19 mouse cellular contexts compared by ENCODE assay signal in genomic region chr13:108063374-108064134, GRCm38 (mm10). TPM values are rescaled to one million over a fixed set of nuclear protein-coding genes. Genes with fewer than 3 reads are reported as not detected.
DNase-seq lines count a peak whose midpoint lies in the region; ATAC-seq and TF ChIP-seq lines count a peak whose summit lies in the region.
"Had no signal": no experiment of that assay in that cellular context is flagged by ENCODE, and none has a peak within 500 bp of the region (broad histone marks: within the 10 kb centered on the region; RNA-seq: fewer than 3 reads in every experiment).

No protein-coding gene starts in this region.

- peak; percentile 75 for DNase-seq in heart, adult 11 months
- DNase-seq in neural tube, embryonic 11.5 days (ENCODE audit: low spot score): no peak
- peak; percentile 44 for DNase-seq in lung, postnatal 14 days
- no peak for DNase-seq in thymus, adult 2 months
- no peak for DNase-seq in gastrocnemius, postnatal 10 days
- DNase-seq: adrenal gland, postnatal 14 days; cerebellum, adult 11-12 months; cerebellum, postnatal 25 days; gastrocnemius, adult 2 months; heart, adult 18-20 months; kidney, adult 2 months; kidney, postnatal 36 days; right cerebral cortex, postnatal 14 days had no signal

- no peak overlapping the region for H3K27ac ChIP-seq in heart, embryonic 12.5 days (ENCODE audit: poor library complexity, severe bottlenecking)
- no peak overlapping the region for H3K27ac ChIP-seq in neural tube, embryonic 11.5 days (ENCODE audit: low read depth, low read length)
- no peak overlapping the region for H3K27ac ChIP-seq in neural tube, embryonic 15.5 days (replicated peaks)
- no peak overlapping the region for H3K27ac ChIP-seq in thymus, adult 2 months (ENCODE audit: control insufficient read depth, insufficient read depth, low read length)
- H3K27ac ChIP-seq: gastrocnemius, adult 2 months; heart, embryonic 15.5 days; limb, embryonic 15.5 days; neural tube, embryonic 13.5 days; stomach, embryonic 15.5 days had no signal

- WGBS in heart, embryonic 12.5 days: 80% methylated on average over 11 of the region's 11 CpGs
- 77% methylated on average over 11 of the region's 11 CpGs for WGBS in neural tube, embryonic 11.5 days
- WGBS in neural tube, embryonic 15.5 days: 67% methylated on average over 11 of the region's 11 CpGs
- WGBS in thymus, adult 2 months: 95% methylated on average over 11 of the region's 11 CpGs

- H3K9ac ChIP-seq in heart, embryonic 12.5 days: no peak overlapping the region
- no peak overlapping the region for H3K9ac ChIP-seq in neural tube, embryonic 11.5 days (ENCODE audit: low read length)
- H3K9ac ChIP-seq in neural tube, embryonic 15.5 days (replicated peaks): no peak overlapping the region
- H3K9ac ChIP-seq: heart, embryonic 15.5 days; limb, embryonic 15.5 days; neural tube, embryonic 13.5 days; stomach, embryonic 15.5 days had no signal

- H3K9me3 ChIP-seq in heart, embryonic 12.5 days (replicated peaks): no peaks in the 10 kb centered on the region
- H3K9me3 ChIP-seq in neural tube, embryonic 11.5 days (ENCODE audit: control insufficient read depth, low read length): no peaks in the 10 kb centered on the region
- no peaks in the 10 kb centered on the region for H3K9me3 ChIP-seq in neural tube, embryonic 15.5 days (replicated peaks)
- H3K9me3 ChIP-seq: heart, embryonic 15.5 days; limb, embryonic 15.5 days; neural tube, embryonic 13.5 days; stomach, embryonic 15.5 days had no signal

- ATAC-seq in heart, embryonic 12.5 days (ENCODE audit: insufficient number of reproducible peaks, low FRiP score): no peak
- ATAC-seq in neural tube, embryonic 11.5 days (ENCODE audit: insufficient read depth, low FRiP score, low TSS enrichment): 0 out of 2 replicates have a peak, but pooled peaks have one; percentile 35
- ATAC-seq in neural tube, embryonic 15.5 days (ENCODE audit: low FRiP score): no peak

- no peaks in the 10 kb centered on the region for H3K4me1 ChIP-seq in heart, embryonic 12.5 days (replicated peaks)
- no peaks in the 10 kb centered on the region for H3K4me1 ChIP-seq in neural tube, embryonic 11.5 days (ENCODE audit: control insufficient read depth, insufficient read depth, low read length)
- no peaks in the 10 kb centered on the region for H3K4me1 ChIP-seq in neural tube, embryonic 15.5 days
- H3K4me1 ChIP-seq in thymus, adult 2 months (replicated peaks; ENCODE audit: control insufficient read depth, insufficient read depth, low read length): no peaks in the 10 kb centered on the region
- H3K4me1 ChIP-seq: heart, embryonic 15.5 days; limb, embryonic 15.5 days had no signal

- no peak for TF ChIP-seq POLR2A in thymus, adult 2 months (IDR thresholded peaks at IDR 0.05; ENCODE audit: control insufficient read depth, extremely low read depth, insufficient read depth, low read length, poor library complexity)

- no peaks in the 10 kb centered on the region for H3K27me3 ChIP-seq in heart, embryonic 12.5 days (replicated peaks)
- no peaks in the 10 kb centered on the region for H3K27me3 ChIP-seq in neural tube, embryonic 11.5 days (ENCODE audit: control insufficient read depth, insufficient read depth, low read length)
- H3K27me3 ChIP-seq in neural tube, embryonic 15.5 days (replicated peaks): no peaks in the 10 kb centered on the region
- H3K27me3 ChIP-seq in thymus, adult 2 months (ENCODE audit: control insufficient read depth, insufficient read depth, low read length): no peaks in the 10 kb centered on the region
- H3K27me3 ChIP-seq: heart, embryonic 15.5 days; limb, embryonic 15.5 days; neural tube, embryonic 13.5 days; stomach, embryonic 15.5 days had no signal

- H3K4me2 ChIP-seq in heart, embryonic 12.5 days: no peak overlapping the region
- no peak overlapping the region for H3K4me2 ChIP-seq in neural tube, embryonic 11.5 days (ENCODE audit: low read depth)
- H3K4me2 ChIP-seq in neural tube, embryonic 15.5 days: no peak overlapping the region
- H3K4me2 ChIP-seq: heart, embryonic 15.5 days; limb, embryonic 15.5 days; neural tube, embryonic 13.5 days; stomach, embryonic 15.5 days had no signal

- H3K4me3 ChIP-seq in heart, embryonic 12.5 days: no peak overlapping the region
- no peak overlapping the region for H3K4me3 ChIP-seq in neural tube, embryonic 11.5 days (ENCODE audit: low read depth, low read length)
- H3K4me3 ChIP-seq in neural tube, embryonic 15.5 days (replicated peaks): no peak overlapping the region
- H3K4me3 ChIP-seq in thymus, adult 2 months (ENCODE audit: control insufficient read depth, insufficient read depth, low read length): no peak overlapping the region
- H3K4me3 ChIP-seq: gastrocnemius, adult 2 months; heart, embryonic 15.5 days; limb, embryonic 15.5 days; neural tube, embryonic 13.5 days; stomach, embryonic 15.5 days had no signal

- no peak for TF ChIP-seq CTCF in thymus, adult 2 months (IDR thresholded peaks at IDR 0.05; ENCODE audit: borderline replicate concordance, control insufficient read depth, extremely low read depth, insufficient read depth, low read length, poor library complexity)

- H3K36me3 ChIP-seq in heart, embryonic 12.5 days: no peaks in the 10 kb centered on the region
- no peaks in the 10 kb centered on the region for H3K36me3 ChIP-seq in neural tube, embryonic 11.5 days (ENCODE audit: control insufficient read depth, insufficient read depth, low read length)
- no peaks in the 10 kb centered on the region for H3K36me3 ChIP-seq in neural tube, embryonic 15.5 days
- no peaks in the 10 kb centered on the region for H3K36me3 ChIP-seq in thymus, adult 2 months (ENCODE audit: control insufficient read depth, insufficient read depth, low read length)
- H3K36me3 ChIP-seq: heart, embryonic 15.5 days; limb, embryonic 15.5 days; neural tube, embryonic 13.5 days; stomach, embryonic 15.5 days had no signal

RNA-seq across cellular contexts. Expression of gene Smim15, which starts 19.3 kb away (rescaled TPM):
- polyA plus RNA-seq in heart, embryonic 12.5 days (2016; fragmentation: Nextera tagmentation; extraction: Ambion mirVana): 26.5 and 29.4 TPM in 2 replicates
- 58.4 and 58.7 TPM in 2 replicates for polyA plus RNA-seq in neural tube, embryonic 11.5 days (2014; fragmentation: Nextera tagmentation; extraction: Ambion mirVana)
- 35.8 and 39.7 TPM in 2 replicates for polyA plus RNA-seq in neural tube, embryonic 15.5 days (2015; fragmentation: Nextera tagmentation; extraction: Ambion mirVana)
- 13.9 and 15.6 TPM in 2 replicates for polyA plus RNA-seq in thymus, adult 2 months (2012; rRNA removed)
- total RNA-seq in gastrocnemius, postnatal 10 days (2021): 10 to 100 TPM; 22.0 to 27.6 TPM

Comparison
In these comparisons a context has a peak if more than half of its experiments do, and no peak if none do; other contexts are left out.
1. DNase-seq: peak in heart, adult 11 months (single experiment) and lung, postnatal 14 days (single experiment); none in neural tube, embryonic 11.5 days (single experiment), thymus, adult 2 months (single experiment) and gastrocnemius, postnatal 10 days (single experiment).